Mouse (Mus musculus) stomach, embryonic 16.5 days (tissue): Measurements from ENCODE around the gene Dmkn. TPM values are rescaled to one million over a fixed set of nuclear protein-coding genes. Genes with fewer than 3 reads are reported as not detected.
"Not testable (repeated sequence)": the region's sequence is repeated elsewhere in the genome, so short reads cannot be mapped to it uniquely, and the experiment has no call there.

Experiments used
- ATAC-seq: fragments of 200-750 bp; cut with Nextera tagmentation; 2 replicates; pipeline ENCODE4 v1.8.0; 2017; ENCODE audit warnings: moderate number of reproducible peaks, moderate TSS enrichment; ENCODE audit not compliant: insufficient read depth, low FRiP score
- H3K27ac ChIP-seq: fragments of 300-500 bp; sonication (generic); 2 replicates; pipeline ENCODE4 v1.5.1; 2014; ENCODE audit warnings: low read length
- H3K27me3 ChIP-seq: fragments of 300-500 bp; sonication (generic); 2 replicates; pipeline ENCODE4 v1.6.1; 2014; ENCODE audit warnings: low read length, control low read depth, mixed read lengths; ENCODE audit not compliant: control insufficient read depth, insufficient read depth
- H3K36me3 ChIP-seq: fragments of 300-500 bp; sonication (generic); 2 replicates; pipeline ENCODE4 v1.6.1; 2014; ENCODE audit warnings: low read length; ENCODE audit not compliant: control insufficient read depth, insufficient read depth
- H3K4me1 ChIP-seq: fragments of 300-500 bp; sonication (generic); 2 replicates; pipeline ENCODE4 v1.6.1; 2014; ENCODE audit warnings: low read length, control low read depth, mixed read lengths; ENCODE audit not compliant: control insufficient read depth, insufficient read depth
- H3K4me2 ChIP-seq: fragments of 300-500 bp; sonication (generic); 2 replicates; pipeline ENCODE4 v1.6.1; 2014; ENCODE audit warnings: low read depth, low read length, mixed read lengths
- H3K4me3 ChIP-seq: fragments of 300-500 bp; sonication (generic); replicated peaks from 2 replicates; pipeline ENCODE4 v1.5.1; 2014; ENCODE audit warnings: mild to moderate bottlenecking, low read length
- H3K9ac ChIP-seq: fragments of 300-500 bp; sonication (generic); 2 replicates; pipeline ENCODE4 v1.6.1; 2014; ENCODE audit warnings: low read length
- H3K9me3 ChIP-seq: fragments of 300-500 bp; sonication (generic); replicated peaks from 2 replicates; pipeline ENCODE4 v1.6.1; 2016; ENCODE audit warnings: low read length, control low read depth; ENCODE audit not compliant: control insufficient read depth
- WGBS: fragments of 180-500 bp; shearing (Covaris S2); extraction: QIAGEN DNeasy Blood & Tissue Kit; methylation state at CpG from one replicate; pipeline ENCODE4 v1.1.7; 2014; 5-methylcytosine and 5-hydroxymethylcytosine counted together
- polyA plus RNA-seq: library from polyadenylated mRNA; unstranded; fragments of >200 nt; fragmentation: Nextera tagmentation; extraction: Ambion mirVana; gene quantifications from 2 replicates; pipeline ENCODE4 v1.2.1, GENCODE M21; 2015

Dmkn gene
- polyA plus RNA-seq, 1 experiment from 2014 or later, result 391 TPM

DNA sequence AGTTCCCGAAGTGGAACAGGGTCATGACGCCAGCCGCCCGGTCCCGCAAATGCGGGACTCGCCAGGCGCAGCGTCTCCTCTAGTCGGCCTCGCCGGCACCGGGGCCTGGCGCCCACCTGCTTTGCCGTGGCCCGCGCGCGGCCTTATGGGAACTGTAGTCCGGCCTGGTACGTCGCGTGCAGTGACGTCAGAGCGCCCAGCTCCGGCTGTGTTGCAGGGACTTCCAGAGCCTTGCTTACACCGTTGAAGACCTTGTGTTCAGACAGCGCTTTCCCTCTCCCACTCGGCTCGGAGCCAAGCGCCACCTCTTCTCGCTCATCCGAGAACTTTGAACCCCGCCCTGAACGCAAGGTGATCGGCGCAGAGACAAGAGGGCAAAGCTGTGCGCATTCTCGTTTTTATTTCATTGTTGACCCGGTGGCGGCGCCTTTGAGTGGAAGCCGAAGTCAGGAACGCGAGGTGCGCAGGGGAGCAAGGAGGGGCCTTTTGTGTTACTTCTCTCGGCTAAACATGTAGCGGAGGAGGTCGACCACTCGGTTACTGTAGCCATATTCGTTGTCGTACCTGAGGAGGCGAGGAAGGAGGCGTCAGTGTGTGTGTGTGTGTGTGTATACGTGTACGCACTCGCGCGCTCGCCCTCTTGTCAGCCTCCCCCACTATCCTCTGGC lies 34.0 kb upstream of the Dmkn start, which contains the start of gene Tmem147:
Gene Tmem147 (minus strand): TSS at position 145 of the 668 bp plus-strand sequence.
- H3K4me3 ChIP-seq, result peak within 1 kb of the TSS; percentile 69
- H3K27me3 ChIP-seq, result no peaks in the 10 kb centered on the region
- ATAC-seq, result peak; percentile 97
- H3K36me3 ChIP-seq, result peaks cover 4% of the 10 kb centered on the region; the same call in 1 of the 2 replicates
- H3K4me1 ChIP-seq, result peaks cover 16% of the 10 kb centered on the region
- H3K9ac ChIP-seq, result peak within 1 kb of the TSS; percentile 88
- peak within 1 kb of the TSS; percentile 60 for H3K4me2 ChIP-seq
- peak within 1 kb of the TSS; percentile 86 for H3K27ac ChIP-seq
- WGBS, result under 1% methylated on average over 60 of the region's 60 CpGs
- H3K9me3 ChIP-seq, result no peaks in the 10 kb centered on the region

- Histone ChIP-seq H3K9ac (peak overlapping the region; percentile 88), H3K4me2 (peak overlapping the region; percentile 60), H3K4me3 (peak overlapping the region; percentile 69), H3K4me1 (peaks cover 16% of the 10 kb centered on the region), H3K27ac (peak overlapping the region; percentile 86)
- not testable (repeated sequence) for H3K36me3 ChIP-seq, H3K9me3 ChIP-seq, H3K27me3 ChIP-seq, ATAC-seq
- WGBS, result 17% methylated on average over 15 of the region's 22 CpGs
Measured at GRCm38 (mm10) chr7:30730064-30730722, 33.4 kb upstream of the Dmkn start.

DNA sequence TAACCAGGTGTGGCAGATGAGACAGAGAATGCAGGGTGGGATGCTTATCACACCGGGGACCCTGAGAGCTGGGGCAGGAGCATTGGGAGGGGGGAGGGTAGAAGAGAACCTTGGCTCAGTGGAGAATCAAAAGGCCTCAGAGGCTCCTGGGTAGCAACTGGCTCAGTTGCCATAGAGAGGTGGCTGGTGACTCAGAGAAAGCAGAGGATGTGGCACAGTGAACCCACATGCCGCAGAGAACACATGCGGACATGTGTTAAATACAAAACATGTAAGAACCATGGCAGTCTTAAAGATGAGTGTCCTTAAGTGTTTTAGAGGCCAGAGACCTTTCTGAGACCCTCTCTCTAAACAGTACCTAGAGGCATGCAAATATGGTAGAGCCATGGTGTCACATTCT lies 27.3 kb upstream of the Dmkn start:
- no peak overlapping the region for H3K4me2 ChIP-seq
- 77% methylated on average over 3 of the region's 3 CpGs for WGBS
- H3K4me1 ChIP-seq, result no peaks in the 10 kb centered on the region
- no peaks in the 10 kb centered on the region for H3K9me3 ChIP-seq
- no peak overlapping the region for H3K4me3 ChIP-seq
- H3K27me3 ChIP-seq, result no peaks in the 10 kb centered on the region
- no peak overlapping the region for H3K9ac ChIP-seq
- H3K36me3 ChIP-seq, result 0 out of 2 replicates have a peak, but pooled peaks cover 6% of the 10 kb centered on the region
- H3K27ac ChIP-seq, result no peak overlapping the region
- no peak for ATAC-seq

- 87% methylated on average over 2 of the region's 2 CpGs for WGBS
- not testable (repeated sequence) for H3K4me1 ChIP-seq, H3K9ac ChIP-seq, ATAC-seq, H3K27me3 ChIP-seq, H3K4me3 ChIP-seq, H3K9me3 ChIP-seq, H3K36me3 ChIP-seq, H3K4me2 ChIP-seq, H3K27ac ChIP-seq
Measured at GRCm38 (mm10) chr7:30742570-30742969, 21.0 kb upstream of the Dmkn start.

GRCm38 (mm10) chr7:30743617-30744016 lies 19.9 kb upstream of the Dmkn start, which contains the start of gene Gapdhs:
Gapdhs (minus strand) TSS chr7:30743681.
- not testable (repeated sequence) for H3K36me3 ChIP-seq, H3K4me2 ChIP-seq, ATAC-seq, H3K27ac ChIP-seq, H3K9ac ChIP-seq, H3K4me1 ChIP-seq, H3K4me3 ChIP-seq, H3K9me3 ChIP-seq, H3K27me3 ChIP-seq
- WGBS, result 74% methylated on average over 4 of the region's 4 CpGs

- H3K4me2 ChIP-seq, result no peak overlapping the region
- 26% methylated on average over 4 of the region's 4 CpGs for WGBS
- 0 out of 2 replicates have a peak, but pooled peaks cover 6% of the 10 kb centered on the region for H3K36me3 ChIP-seq
- H3K27ac ChIP-seq, result no peak overlapping the region
- H3K4me3 ChIP-seq, result no peak overlapping the region
- no peaks in the 10 kb centered on the region for H3K27me3 ChIP-seq
- no peak overlapping the region for H3K9ac ChIP-seq
- no peaks in the 10 kb centered on the region; the same call in 1 of the 2 replicates for H3K9me3 ChIP-seq
- H3K4me1 ChIP-seq, result no peaks in the 10 kb centered on the region
- 0 out of 2 replicates have a peak, but pooled peaks have one; percentile 38 for ATAC-seq
Measured at GRCm38 (mm10) chr7:30744022-30744598, 19.4 kb upstream of the Dmkn start.

DNA sequence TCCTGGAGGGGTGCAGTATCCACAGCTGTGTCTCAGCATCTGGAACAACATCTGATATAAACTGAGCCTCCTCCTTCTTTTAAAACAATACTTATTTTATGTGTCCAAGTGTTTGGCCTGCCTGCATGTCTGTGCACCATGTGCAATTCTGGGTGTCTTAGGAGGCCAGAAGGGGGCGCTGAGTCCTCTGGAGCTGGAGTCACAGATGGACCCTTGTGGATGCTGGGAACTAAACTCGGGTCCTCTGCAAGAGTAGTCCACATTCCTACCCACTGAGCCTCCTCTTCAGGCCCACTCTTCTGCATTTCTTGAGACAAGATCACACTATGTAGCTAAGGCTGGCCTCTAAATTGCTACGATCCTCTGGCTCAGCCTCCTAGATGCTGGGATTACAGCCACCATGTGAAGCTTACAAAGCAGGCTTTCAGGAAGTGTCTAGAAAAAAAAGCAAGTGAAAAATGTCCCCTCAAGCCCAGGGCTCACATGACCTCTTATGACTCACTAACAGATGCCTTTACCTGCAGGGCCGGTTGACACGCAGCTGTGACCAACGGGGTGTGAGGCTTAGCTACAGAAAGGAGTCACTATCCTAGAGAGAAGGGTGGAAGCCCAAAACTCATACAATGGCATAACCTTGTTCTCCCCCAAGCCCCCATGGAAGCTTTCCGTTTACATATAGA lies 15.9 kb upstream of the Dmkn start:
- 74% methylated on average over 7 of the region's 7 CpGs for WGBS
- peak overlapping the region; percentile 49; the same call in 1 of the 2 replicates for H3K27ac ChIP-seq
- no peak for ATAC-seq

DNA sequence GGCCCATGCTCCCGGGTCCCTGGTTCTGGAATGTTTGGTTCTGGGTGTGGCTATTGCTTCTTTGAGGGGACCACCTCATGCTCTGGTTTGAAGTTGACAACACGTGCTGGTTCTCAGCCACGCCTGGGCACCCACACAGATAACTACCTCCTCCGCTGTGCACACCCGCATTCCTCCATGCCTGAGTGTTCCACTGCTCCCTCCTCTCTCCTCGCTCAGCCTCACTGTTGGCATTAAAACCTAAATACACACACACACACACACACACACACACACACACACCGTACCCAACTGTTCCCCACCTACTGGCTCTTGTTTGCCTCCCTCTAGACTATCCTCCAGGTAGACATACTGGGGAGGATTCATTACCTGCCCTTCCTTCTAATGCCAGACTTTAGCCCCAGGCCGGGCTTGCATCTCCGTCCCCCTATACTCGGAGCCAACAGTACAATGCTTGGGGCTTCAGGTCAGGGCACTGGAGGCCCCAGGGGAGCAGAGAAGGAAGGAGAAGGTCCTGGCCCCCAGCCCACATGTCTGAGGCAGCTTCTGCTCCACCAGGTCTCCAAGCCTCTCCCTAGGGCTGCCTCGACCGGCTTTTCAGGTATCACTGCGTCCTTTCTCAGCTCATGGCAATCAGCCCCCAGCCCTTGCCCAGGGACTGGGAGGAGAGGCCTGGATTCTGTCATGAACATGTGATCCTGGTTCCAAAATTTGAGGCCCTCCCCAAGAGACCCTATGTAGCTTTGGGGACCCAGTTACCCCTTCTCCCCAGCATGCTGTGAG lies 13.5 kb upstream of the Dmkn start:
- 68% methylated on average over 13 of the region's 13 CpGs for WGBS
- Histone ChIP-seq H3K9ac (peak overlapping the region; percentile 54; the same call in 1 of the 2 replicates), H3K36me3 (peaks cover 7% of the 10 kb centered on the region; the same call in 1 of the 2 replicates), H3K4me1 (no peaks in the 10 kb centered on the region), H3K9me3 (peaks cover 7% of the 10 kb centered on the region; the same call in 1 of the 2 replicates), H3K4me3 (no peak overlapping the region), H3K27me3 (no peaks in the 10 kb centered on the region), H3K4me2 (no peak overlapping the region), H3K27ac (peak overlapping the region; percentile 77)
- ATAC-seq, result peak; percentile 76; the same call in 1 of the 2 replicates

More for the DNA sequence above, 15.9 kb upstream of the Dmkn start:
- no peaks in the 10 kb centered on the region for H3K36me3 ChIP-seq
- H3K9ac ChIP-seq, result no peak overlapping the region
- H3K27me3 ChIP-seq, result no peaks in the 10 kb centered on the region
- H3K4me3 ChIP-seq, result no peak overlapping the region
- H3K4me2 ChIP-seq, result no peak overlapping the region
- no peaks in the 10 kb centered on the region; the same call in 1 of the 2 replicates for H3K9me3 ChIP-seq
- no peaks in the 10 kb centered on the region for H3K4me1 ChIP-seq
